Mouse (Mus musculus): ENCODE results near the gene Spaca1. TPM values are rescaled to one million over a fixed set of nuclear protein-coding genes. Genes with fewer than 3 reads are reported as not detected.
"Not testable (repeated sequence)": the region's sequence is repeated elsewhere in the genome, so short reads cannot be mapped to it uniquely, and the experiment has no call there.

The Spaca1 gene
- polyA plus RNA-seq (2016; fragmentation: Nextera tagmentation; extraction: Ambion mirVana), result 1.4 and 3.0 TPM in 2 replicates

GRCm38 (mm10) chr4:34049571-34050255 lies at the start of gene Spaca1:
Gene Spaca1, minus strand, starts transcription at chr4:34050191.
- WGBS, result 37% methylated on average over 46 of the region's 46 CpGs
- Histone ChIP-seq H3K9me3 (no peaks in the 10 kb centered on the region), H3K4me3 (peak within 1 kb of the TSS; percentile 51), H3K36me3 (replicated peaks) (no peaks in the 10 kb centered on the region), H3K27me3 (replicated peaks; ENCODE audit: low read depth, poor library complexity, severe bottlenecking) (no peaks in the 10 kb centered on the region; the same call in 1 of the 2 replicates), H3K4me1 (peaks cover 6% of the 10 kb centered on the region; the same call in 1 of the 2 replicates), H3K27ac (replicated peaks) (peak within 1 kb of the TSS; percentile 79)
- DNase-seq (ENCODE audit: low spot score), result peak; percentile 63

- H3K27me3 ChIP-seq (replicated peaks; ENCODE audit: low read depth, poor library complexity, severe bottlenecking); H3K36me3 ChIP-seq (replicated peaks); H3K4me3 ChIP-seq; H3K27ac ChIP-seq (replicated peaks); H3K9me3 ChIP-seq; DNase-seq (ENCODE audit: low spot score); H3K4me1 ChIP-seq: not testable (repeated sequence)
- WGBS, result 87% methylated on average over 5 of the region's 5 CpGs
Measured at GRCm38 (mm10) chr4:34087286-34087685, 37.3 kb upstream of the Spaca1 start.

- DNase-seq (ENCODE audit: low spot score), result no peak
- no peak overlapping the region for H3K27ac ChIP-seq (replicated peaks)
- H3K9me3 ChIP-seq, result no peaks in the 10 kb centered on the region
- H3K27me3 ChIP-seq (replicated peaks; ENCODE audit: low read depth, poor library complexity, severe bottlenecking), result no peaks in the 10 kb centered on the region
- H3K4me1 ChIP-seq, result no peaks in the 10 kb centered on the region
- H3K4me3 ChIP-seq, result no peak overlapping the region
- H3K36me3 ChIP-seq (replicated peaks), result no peaks in the 10 kb centered on the region
- WGBS, result 73% methylated on average over 3 of the region's 3 CpGs
Measured at GRCm38 (mm10) chr4:34081064-34081463, 31.1 kb upstream of the Spaca1 start.

- WGBS, result 66% methylated on average over 4 of the region's 5 CpGs
- H3K4me1 ChIP-seq, result no peaks in the 10 kb centered on the region
- no peaks in the 10 kb centered on the region for H3K9me3 ChIP-seq
- no peak overlapping the region for H3K4me3 ChIP-seq
- no peak overlapping the region for H3K27ac ChIP-seq (replicated peaks)
- H3K36me3 ChIP-seq (replicated peaks), result no peaks in the 10 kb centered on the region
- H3K27me3 ChIP-seq (replicated peaks; ENCODE audit: low read depth, poor library complexity, severe bottlenecking), result no peaks in the 10 kb centered on the region
- no peak for DNase-seq (ENCODE audit: low spot score)
Measured at GRCm38 (mm10) chr4:34069002-34069401, 19.0 kb upstream of the Spaca1 start.

- H3K36me3 ChIP-seq (replicated peaks), result no peaks in the 10 kb centered on the region
- no peaks in the 10 kb centered on the region for H3K4me1 ChIP-seq
- H3K4me3 ChIP-seq, result no peak overlapping the region
- no peak for DNase-seq (ENCODE audit: low spot score)
- WGBS, result 83% methylated on average over 1 of the region's 1 CpGs
- no peaks in the 10 kb centered on the region for H3K27me3 ChIP-seq (replicated peaks; ENCODE audit: low read depth, poor library complexity, severe bottlenecking)
- H3K27ac ChIP-seq (replicated peaks), result no peak overlapping the region
- H3K9me3 ChIP-seq, result 0 out of 2 replicates have a peak, but pooled peaks cover 4% of the 10 kb centered on the region
Measured at GRCm38 (mm10) chr4:34058320-34058719, 8.3 kb upstream of the Spaca1 start.

- peaks cover 15% of the 10 kb centered on the region for H3K4me1 ChIP-seq
- H3K4me3 ChIP-seq, result no peak overlapping the region
- H3K27me3 ChIP-seq (replicated peaks; ENCODE audit: low read depth, poor library complexity, severe bottlenecking), result no peaks in the 10 kb centered on the region
- no peaks in the 10 kb centered on the region for H3K9me3 ChIP-seq
- WGBS, result 95% methylated on average over 2 of the region's 2 CpGs
- no peak overlapping the region for H3K27ac ChIP-seq (replicated peaks)
- H3K36me3 ChIP-seq (replicated peaks), result no peaks in the 10 kb centered on the region
- no peak for DNase-seq (ENCODE audit: low spot score)
Measured at GRCm38 (mm10) chr4:34026771-34027170, 23.2 kb downstream of the Spaca1 start.

- WGBS, result 38% methylated on average over 2 of the region's 2 CpGs
- Histone ChIP-seq H3K4me1 (peaks cover 21% of the 10 kb centered on the region), H3K9me3 (no peaks in the 10 kb centered on the region), H3K27ac (replicated peaks) (peak overlapping the region; percentile 40; the same call in 1 of the 2 replicates), H3K27me3 (replicated peaks; ENCODE audit: low read depth, poor library complexity, severe bottlenecking) (no peaks in the 10 kb centered on the region), H3K4me3 (no peak overlapping the region), H3K36me3 (replicated peaks) (no peaks in the 10 kb centered on the region)
- peak; percentile 38 for DNase-seq (ENCODE audit: low spot score)
Measured at GRCm38 (mm10) chr4:34021456-34021855, 28.5 kb downstream of the Spaca1 start.

- Histone ChIP-seq H3K27me3 (replicated peaks; ENCODE audit: low read depth, poor library complexity, severe bottlenecking) (no peaks in the 10 kb centered on the region), H3K36me3 (replicated peaks) (no peaks in the 10 kb centered on the region), H3K4me1 (peaks cover 7% of the 10 kb centered on the region), H3K9me3 (no peaks in the 10 kb centered on the region), H3K27ac (replicated peaks) (no peak overlapping the region), H3K4me3 (no peak overlapping the region)
- no peak for DNase-seq (ENCODE audit: low spot score)
Measured at GRCm38 (mm10) chr4:33996382-33996781, 53.6 kb downstream of the Spaca1 start.

GRCm38 (mm10) chr4:33992687-33993086 lies 57.3 kb downstream of the Spaca1 start:
- no peaks in the 10 kb centered on the region for H3K9me3 ChIP-seq
- H3K4me3 ChIP-seq, result no peak overlapping the region
- WGBS, result 39% methylated on average over 3 of the region's 3 CpGs
- no peaks in the 10 kb centered on the region for H3K36me3 ChIP-seq (replicated peaks)
- H3K4me1 ChIP-seq, result peaks cover 7% of the 10 kb centered on the region
- H3K27me3 ChIP-seq (replicated peaks; ENCODE audit: low read depth, poor library complexity, severe bottlenecking), result no peaks in the 10 kb centered on the region
- peak; percentile 35 for DNase-seq (ENCODE audit: low spot score)
- no peak overlapping the region for H3K27ac ChIP-seq (replicated peaks)

- 88% methylated on average over 5 of the region's 5 CpGs for WGBS
- Histone ChIP-seq H3K36me3 (replicated peaks) (no peaks in the 10 kb centered on the region), H3K27me3 (replicated peaks; ENCODE audit: low read depth, poor library complexity, severe bottlenecking) (no peaks in the 10 kb centered on the region), H3K27ac (replicated peaks) (no peak overlapping the region), H3K4me1 (peaks cover 7% of the 10 kb centered on the region), H3K4me3 (no peak overlapping the region), H3K9me3 (no peaks in the 10 kb centered on the region)
- no peak for DNase-seq (ENCODE audit: low spot score)
Measured at GRCm38 (mm10) chr4:33988466-33989089, 61.4 kb downstream of the Spaca1 start.

Other genes starting within 250 kb of the Spaca1 start
- gene Cnr1, start 125.6 kb downstream of the Spaca1 start, polyA plus RNA-seq (2016; fragmentation: Nextera tagmentation; extraction: Ambion mirVana), result 2.9 and 3.8 TPM in 2 replicates